Mouse (Mus musculus) stomach, postnatal 0 days (tissue): Measurements from ENCODE around the gene Uggt1. TPM values are rescaled to one million over a fixed set of nuclear protein-coding genes. Genes with fewer than 3 reads are reported as not detected.

Experiments used
- ATAC-seq: fragments of 200-750 bp; cut with Nextera tagmentation; 2 replicates; pipeline ENCODE4 v1.8.0; 2017; ENCODE audit not compliant: low FRiP score, low TSS enrichment
- DNase-seq: peaks from one replicate; pipeline ENCODE4 v3.0.0-alpha.2; 2016; ENCODE audit warnings: low spot score
- H3K27ac ChIP-seq: fragments of 300-500 bp; sonication (generic); replicated peaks from 2 replicates; pipeline ENCODE4 v1.5.1; 2014; ENCODE audit warnings: mild to moderate bottlenecking, control low read depth
- H3K27me3 ChIP-seq: fragments of 300-500 bp; sonication (generic); 2 replicates; pipeline ENCODE4 v1.6.1; 2014; ENCODE audit warnings: low read length; ENCODE audit not compliant: control insufficient read depth, insufficient read depth
- H3K36me3 ChIP-seq: fragments of 300-500 bp; sonication (generic); 2 replicates; pipeline ENCODE4 v1.6.1; 2014; ENCODE audit warnings: low read length, mixed read lengths; ENCODE audit not compliant: control insufficient read depth, insufficient read depth
- H3K4me1 ChIP-seq: fragments of 300-500 bp; sonication (generic); replicated peaks from 2 replicates; pipeline ENCODE4 v1.6.1; 2014; ENCODE audit warnings: antibody characterized with exemption; ENCODE audit not compliant: control insufficient read depth, insufficient read depth
- H3K4me2 ChIP-seq: fragments of 300-500 bp; sonication (generic); replicated peaks from 2 replicates; pipeline ENCODE4 v1.6.1; 2014; ENCODE audit warnings: low read depth, mild to moderate bottlenecking, control low read depth, moderate library complexity
- H3K4me3 ChIP-seq: fragments of 300-500 bp; sonication (generic); 2 replicates; pipeline ENCODE4 v1.5.1; 2014; ENCODE audit warnings: low read depth, low read length, control low read depth
- H3K9ac ChIP-seq: fragments of 300-500 bp; sonication (generic); 2 replicates; pipeline ENCODE4 v1.6.1; 2014; ENCODE audit warnings: mild to moderate bottlenecking, low read length, control low read depth, mixed read lengths
- H3K9me3 ChIP-seq: fragments of 300-500 bp; sonication (generic); 2 replicates; pipeline ENCODE4 v1.6.1; 2016; ENCODE audit warnings: low read length; ENCODE audit not compliant: control insufficient read depth
- CTCF ChIP-seq: IDR thresholded peaks from 2 replicates; pipeline ENCODE4 v1.5.1; 2016; ENCODE audit warnings: antibody characterized with exemption, low read depth, mild to moderate bottlenecking, moderate library complexity
- EP300 ChIP-seq: optimal IDR thresholded peaks from 2 replicates; pipeline ENCODE3; 2016; ENCODE audit warnings: antibody characterized with exemption
- WGBS: fragments of 180-500 bp; shearing (Covaris S2); extraction: QIAGEN DNeasy Blood & Tissue Kit; methylation state at CpG from one replicate; pipeline ENCODE4 v1.1.7; 2014; 5-methylcytosine and 5-hydroxymethylcytosine counted together
- polyA plus RNA-seq: library from polyadenylated mRNA; unstranded; fragments of >200 nt; fragmentation: Nextera tagmentation; extraction: Ambion mirVana; gene quantifications from 2 replicates; pipeline ENCODE4 v1.2.1, GENCODE M21; 2015

Uggt1 gene
- polyA plus RNA-seq, 1 experiment from 2014 or later: 28.9 TPM

GRCm38 (mm10) chr1:36261708-36262504 is 17.4 kb upstream of the Uggt1 start:
- no peaks in the 10 kb centered on the region for H3K9me3 ChIP-seq
- WGBS: 79% methylated on average over 19 of the region's 19 CpGs
- H3K4me2 ChIP-seq: no peak overlapping the region
- no peak overlapping the region for H3K4me3 ChIP-seq
- no peak overlapping the region for H3K27ac ChIP-seq
- ATAC-seq (no peak), DNase-seq (no peak)
- no peaks in the 10 kb centered on the region for H3K27me3 ChIP-seq
- TF ChIP-seq EP300 (no peak), CTCF (no peak)
- no peaks in the 10 kb centered on the region for H3K4me1 ChIP-seq
- no peak overlapping the region for H3K9ac ChIP-seq
- no peaks in the 10 kb centered on the region; the same call in 1 of the 2 replicates for H3K36me3 ChIP-seq

GRCm38 (mm10) chr1:36260418-36260817 is 15.9 kb upstream of the Uggt1 start:
- no peak overlapping the region for H3K27ac ChIP-seq
- H3K4me1 ChIP-seq: no peaks in the 10 kb centered on the region
- no peaks in the 10 kb centered on the region for H3K9me3 ChIP-seq
- no peak overlapping the region for H3K4me2 ChIP-seq
- DNase-seq (no peak), ATAC-seq (no peak)
- H3K4me3 ChIP-seq: no peak overlapping the region
- TF ChIP-seq EP300: no peak
- TF ChIP-seq CTCF: no peak
- 94% methylated on average over 1 of the region's 1 CpGs for WGBS
- no peak overlapping the region for H3K9ac ChIP-seq
- no peaks in the 10 kb centered on the region for H3K36me3 ChIP-seq
- H3K27me3 ChIP-seq: no peaks in the 10 kb centered on the region

GRCm38 (mm10) chr1:36259281-36259680 is 14.8 kb upstream of the Uggt1 start:
- Histone ChIP-seq H3K9me3 (no peaks in the 10 kb centered on the region), H3K4me2 (no peak overlapping the region), H3K4me3 (no peak overlapping the region), H3K4me1 (no peaks in the 10 kb centered on the region), H3K36me3 (no peaks in the 10 kb centered on the region), H3K27ac (no peak overlapping the region), H3K9ac (no peak overlapping the region), H3K27me3 (no peaks in the 10 kb centered on the region)
- TF ChIP-seq CTCF (no peak), EP300 (no peak)
- 95% methylated on average over 2 of the region's 2 CpGs for WGBS
- ATAC-seq: no peak
- DNase-seq: no peak

GRCm38 (mm10) chr1:36258631-36259030 is 14.1 kb upstream of the Uggt1 start:
- DNase-seq (no peak), ATAC-seq (no peak)
- Histone ChIP-seq H3K4me3 (no peak overlapping the region), H3K4me2 (no peak overlapping the region), H3K27me3 (no peaks in the 10 kb centered on the region), H3K27ac (no peak overlapping the region), H3K9ac (no peak overlapping the region), H3K4me1 (no peaks in the 10 kb centered on the region), H3K36me3 (no peaks in the 10 kb centered on the region), H3K9me3 (no peaks in the 10 kb centered on the region)
- no peak for TF ChIP-seq CTCF
- no peak for TF ChIP-seq EP300
- WGBS: 68% methylated on average over 2 of the region's 2 CpGs

- Histone ChIP-seq H3K27me3 (no peaks in the 10 kb centered on the region), H3K9me3 (no peaks in the 10 kb centered on the region), H3K4me1 (no peaks in the 10 kb centered on the region), H3K4me3 (no peak overlapping the region), H3K36me3 (no peaks in the 10 kb centered on the region), H3K4me2 (no peak overlapping the region), H3K27ac (no peak overlapping the region), H3K9ac (no peak overlapping the region)
- ATAC-seq (no peak), DNase-seq (no peak)
- TF ChIP-seq EP300 (no peak), CTCF (no peak)
- 89% methylated on average over 8 of the region's 8 CpGs for WGBS
These were observed 12.8 kb upstream of the Uggt1 start for GRCm38 (mm10) chr1:36257276-36257675.

- no peak for TF ChIP-seq EP300
- peak; percentile 57 for TF ChIP-seq CTCF
- no peak overlapping the region for H3K4me2 ChIP-seq
- no peak for DNase-seq
These were observed 11.5 kb upstream of the Uggt1 start for GRCm38 (mm10) chr1:36255871-36256640.

More at GRCm38 (mm10) chr1:36255871-36256640, 11.5 kb upstream of the Uggt1 start:
- Histone ChIP-seq H3K36me3 (no peaks in the 10 kb centered on the region), H3K4me3 (no peak overlapping the region), H3K27me3 (no peaks in the 10 kb centered on the region), H3K9me3 (no peaks in the 10 kb centered on the region), H3K9ac (no peak overlapping the region), H3K27ac (0 out of 2 replicates have a peak overlapping the region, but pooled peaks have one; percentile 1), H3K4me1 (no peaks in the 10 kb centered on the region)
- no peak for ATAC-seq
- WGBS: 35% methylated on average over 20 of the region's 20 CpGs
